Mouse (Mus musculus) hindbrain, embryonic 10.5 days (tissue): ENCODE data around the gene Wfdc2. TPM values are rescaled to one million over a fixed set of nuclear protein-coding genes. Genes with fewer than 3 reads are reported as not detected.
"Not testable (repeated sequence)": the region's sequence is repeated elsewhere in the genome, so short reads cannot be mapped to it uniquely, and the experiment has no call there.

ENCODE experiments used
- DNase-seq: peaks from one replicate; pipeline ENCODE4 v3.0.0-alpha.2; 2017; ENCODE audit warnings: low spot score
- H3K27ac ChIP-seq: fragments of 300-500 bp; sonication (generic); 2 replicates; pipeline ENCODE4 v1.5.1; 2016; ENCODE audit warnings: mild to moderate bottlenecking, moderate library complexity
- H3K27me3 ChIP-seq: fragments of 300-500 bp; sonication (generic); 2 replicates; pipeline ENCODE4 v1.6.1; 2016; ENCODE audit warnings: mild to moderate bottlenecking; ENCODE audit not compliant: poor library complexity, insufficient read depth, severe bottlenecking
- H3K36me3 ChIP-seq: fragments of 300-500 bp; sonication (generic); 2 replicates; pipeline ENCODE4 v1.6.1; 2016; ENCODE audit warnings: mild to moderate bottlenecking, moderate library complexity
- H3K4me1 ChIP-seq: fragments of 300-500 bp; sonication (generic); replicated peaks from 2 replicates; pipeline ENCODE4 v1.6.1; 2016; ENCODE audit warnings: mild to moderate bottlenecking
- H3K4me3 ChIP-seq: fragments of 300-500 bp; sonication (generic); 2 replicates; pipeline ENCODE4 v1.5.1; 2016; ENCODE audit warnings: mild to moderate bottlenecking, moderate library complexity
- H3K9me3 ChIP-seq: fragments of 300-500 bp; sonication (generic); 2 replicates; pipeline ENCODE4 v1.6.1; 2016; ENCODE audit warnings: mild to moderate bottlenecking, moderate library complexity
- WGBS: fragments of 180-500 bp; shearing (Covaris S2); methylation state at CpG from one replicate; pipeline ENCODE4 v1.1.7; 2016; 5-methylcytosine and 5-hydroxymethylcytosine counted together
- polyA plus RNA-seq: library from polyadenylated mRNA; unstranded; fragments of >200 nt; fragmentation: Nextera tagmentation; extraction: Ambion mirVana; gene quantifications from 2 replicates; pipeline ENCODE4 v1.2.1, GENCODE M21; 2016

The Wfdc2 gene
- polyA plus RNA-seq, 1 experiment from 2014 or later: 27.6 TPM

DNA sequence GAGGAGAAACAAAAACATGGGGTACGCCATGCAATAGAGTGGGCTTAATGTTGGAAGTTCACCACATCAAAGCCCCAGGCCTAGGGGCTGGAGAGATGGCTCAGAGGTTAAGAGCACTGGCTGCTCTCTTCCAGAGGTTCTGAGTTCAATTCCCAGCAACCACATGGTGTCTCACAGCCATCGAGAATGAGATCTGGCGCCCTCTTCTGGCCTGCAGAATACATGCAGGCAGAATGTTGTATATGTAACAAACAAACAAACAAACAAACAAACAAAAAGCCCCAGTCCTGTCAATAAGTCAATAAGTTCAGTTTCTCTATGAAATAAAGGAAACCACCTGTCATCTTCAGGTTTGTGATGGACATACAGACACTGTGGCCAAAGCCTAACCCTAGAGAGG is 38.0 kb downstream of the Wfdc2 start:
- Histone ChIP-seq H3K27me3 (no peaks in the 10 kb centered on the region), H3K36me3 (no peaks in the 10 kb centered on the region), H3K9me3 (0 out of 2 replicates have a peak, but pooled peaks cover 4% of the 10 kb centered on the region), H3K4me3 (no peak overlapping the region), H3K4me1 (no peaks in the 10 kb centered on the region), H3K27ac (no peak overlapping the region)
- 66% methylated on average over 3 of the region's 3 CpGs for WGBS
- DNase-seq: no peak

DNA sequence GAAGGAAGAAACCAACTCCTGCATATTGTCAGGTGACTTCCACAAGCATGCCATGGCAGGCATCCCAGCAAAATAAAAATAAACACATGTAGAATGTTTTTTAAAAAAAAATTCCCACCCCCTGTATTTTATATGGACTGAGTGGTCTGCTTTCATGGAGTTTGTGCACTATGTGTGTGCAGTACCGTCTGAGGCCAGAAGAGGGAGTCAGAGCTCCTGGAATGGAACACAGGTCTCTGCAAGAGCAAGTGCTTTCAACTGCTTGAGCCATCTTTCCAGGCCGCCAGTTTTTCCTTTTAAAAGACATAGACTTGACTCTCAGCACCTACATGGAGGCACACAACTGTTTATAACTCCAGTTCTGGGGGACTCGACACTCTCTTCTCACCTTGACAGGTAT is 41.3 kb downstream of the Wfdc2 start:
- Histone ChIP-seq H3K9me3 (0 out of 2 replicates have a peak, but pooled peaks cover 4% of the 10 kb centered on the region), H3K27me3 (no peaks in the 10 kb centered on the region), H3K4me3 (no peak overlapping the region), H3K4me1 (no peaks in the 10 kb centered on the region), H3K36me3 (no peaks in the 10 kb centered on the region), H3K27ac (no peak overlapping the region)
- no peak for DNase-seq
- WGBS: 89% methylated on average over 3 of the region's 3 CpGs

DNA sequence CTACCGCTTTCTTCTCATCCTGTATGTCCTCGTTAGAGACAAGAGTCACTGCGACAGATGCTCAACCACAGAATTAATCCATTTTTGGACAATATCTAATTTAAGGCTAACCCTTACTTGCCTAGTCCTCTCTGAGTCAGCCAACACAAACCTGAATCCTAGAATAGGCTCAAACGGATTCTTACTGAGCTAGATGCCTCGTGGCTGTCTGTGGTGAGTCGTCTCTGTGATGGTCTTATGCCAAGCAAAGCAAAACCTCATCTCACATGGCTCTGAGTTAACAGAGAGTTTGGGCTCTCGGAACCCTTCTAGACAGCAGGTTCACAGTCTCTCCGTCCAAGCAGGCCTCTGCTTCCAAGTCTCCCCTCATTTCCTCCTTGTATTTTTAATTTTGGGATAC is 42.2 kb downstream of the Wfdc2 start:
- Histone ChIP-seq H3K9me3 (0 out of 2 replicates have a peak, but pooled peaks cover 4% of the 10 kb centered on the region), H3K4me1 (no peaks in the 10 kb centered on the region), H3K27ac (no peak overlapping the region), H3K36me3 (no peaks in the 10 kb centered on the region), H3K27me3 (no peaks in the 10 kb centered on the region), H3K4me3 (no peak overlapping the region)
- DNase-seq: no peak
- 92% methylated on average over 8 of the region's 8 CpGs for WGBS

DNA sequence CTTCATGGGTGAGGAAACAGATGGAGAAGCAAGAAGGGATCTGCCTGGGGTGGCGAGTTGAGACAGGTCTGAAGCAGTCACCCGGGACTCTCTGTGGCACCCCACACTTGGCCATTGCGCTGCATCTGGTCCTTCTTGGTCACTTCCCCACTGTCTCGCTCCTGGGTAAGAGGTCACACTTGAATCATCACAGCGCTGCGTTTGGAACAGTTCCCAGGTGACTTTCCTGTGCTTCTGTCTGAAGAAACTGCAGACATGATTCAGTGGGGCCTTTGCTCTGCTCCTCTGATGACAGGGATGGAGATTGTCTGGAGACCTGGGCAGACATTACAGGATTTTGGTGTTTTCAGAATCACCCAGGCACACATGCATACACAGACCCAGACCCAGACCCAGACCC is 46.6 kb downstream of the Wfdc2 start:
- no peak overlapping the region for H3K4me3 ChIP-seq
- DNase-seq: no peak
- H3K27me3 ChIP-seq: no peaks in the 10 kb centered on the region
- H3K9me3 ChIP-seq: no peaks in the 10 kb centered on the region
- no peaks in the 10 kb centered on the region for H3K4me1 ChIP-seq
- 84% methylated on average over 6 of the region's 6 CpGs for WGBS
- no peaks in the 10 kb centered on the region for H3K36me3 ChIP-seq
- H3K27ac ChIP-seq: no peak overlapping the region

DNA sequence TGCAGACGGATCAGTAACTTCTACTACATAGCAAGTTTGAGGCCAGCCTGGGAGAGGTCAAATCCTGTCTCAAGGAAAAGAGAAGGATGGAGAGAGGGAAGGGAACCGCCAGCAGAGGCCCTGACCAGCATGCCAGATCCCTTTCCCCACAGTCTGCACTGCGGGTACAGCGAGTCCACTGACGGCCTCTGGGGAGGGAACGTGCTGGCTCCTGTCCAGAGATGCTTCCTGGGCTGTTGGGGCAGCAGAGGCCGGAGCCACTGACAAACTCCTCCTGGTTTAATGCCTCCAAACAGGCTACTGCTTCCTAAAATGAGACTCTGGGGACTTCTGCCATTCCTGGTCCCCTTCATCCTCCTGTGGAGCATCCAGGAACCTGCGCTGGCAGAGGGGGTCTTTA is 51.3 kb downstream of the Wfdc2 start, which contains the start of the genes Wfdc6b and Wfdc8:
TSS of gene Wfdc6b (plus strand) at position 52 of the 400 bp plus-strand sequence.
TSS of gene Wfdc8 (minus strand) at position 156 of the 400 bp plus-strand sequence.
- not testable (repeated sequence) for H3K27ac ChIP-seq, H3K9me3 ChIP-seq, H3K27me3 ChIP-seq, H3K4me3 ChIP-seq, DNase-seq, H3K4me1 ChIP-seq, H3K36me3 ChIP-seq
- WGBS: 75% methylated on average over 8 of the region's 8 CpGs

DNA sequence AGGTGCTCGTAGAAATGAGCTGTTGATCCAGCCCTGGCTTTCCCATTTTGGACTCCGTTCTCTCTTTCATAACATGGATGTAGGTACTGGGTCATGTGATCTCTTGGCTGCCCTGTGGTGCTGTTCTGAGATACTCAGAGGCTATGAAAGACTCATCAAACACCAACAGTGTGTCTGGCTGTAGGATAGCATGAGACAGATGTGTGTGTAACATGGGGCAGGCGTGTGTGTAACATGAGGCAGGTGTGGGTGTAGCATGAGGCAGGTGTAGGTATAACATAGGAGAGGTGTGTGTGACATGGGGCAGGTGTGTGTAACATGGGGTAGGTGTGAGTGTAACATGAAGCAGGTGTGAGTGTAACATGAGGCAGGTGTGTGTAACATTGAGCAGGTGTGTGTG is 53.2 kb downstream of the Wfdc2 start:
- H3K4me3 ChIP-seq: no peak overlapping the region
- H3K27me3 ChIP-seq: no peaks in the 10 kb centered on the region
- H3K36me3 ChIP-seq: no peaks in the 10 kb centered on the region
- H3K4me1 ChIP-seq: no peaks in the 10 kb centered on the region
- WGBS: 91% methylated on average over 3 of the region's 3 CpGs
- no peaks in the 10 kb centered on the region for H3K9me3 ChIP-seq
- DNase-seq: no peak
- H3K27ac ChIP-seq: no peak overlapping the region

Other genes with a start within 250 kb of the Wfdc2 start
- not detected in 2 replicates for gene Svs6, start 245.7 kb upstream of the Wfdc2 start, polyA plus RNA-seq
- gene Svs5, start 229.7 kb upstream of the Wfdc2 start, polyA plus RNA-seq: not detected in 2 replicates
- gene Slpi, start 173.3 kb upstream of the Wfdc2 start, polyA plus RNA-seq: 0.31 TPM in 1 of 2 replicates, not detected in the other
- gene Rbpjl, start 159.3 kb upstream of the Wfdc2 start, polyA plus RNA-seq: 0.02 TPM in 1 of 2 replicates, not detected in the other
- 0.35 and 0.72 TPM in 2 replicates for gene Matn4, start 157.3 kb upstream of the Wfdc2 start, polyA plus RNA-seq
- 14.8 and 18.0 TPM in 2 replicates for gene Sdc4, start 118.5 kb upstream of the Wfdc2 start, polyA plus RNA-seq
- 61.5 and 76.4 TPM in 2 replicates for gene Sys1, start 105.4 kb upstream of the Wfdc2 start, polyA plus RNA-seq
- 4.4 and 4.5 TPM in 2 replicates for gene Gm20458, start 101.4 kb upstream of the Wfdc2 start, polyA plus RNA-seq
- not detected in 2 replicates for gene Trp53tg5, start 88.7 kb upstream of the Wfdc2 start, polyA plus RNA-seq
- gene Dbndd2, start 76.3 kb upstream of the Wfdc2 start, polyA plus RNA-seq: 1.9 and 3.3 TPM in 2 replicates
- gene Pigt, start 64.9 kb upstream of the Wfdc2 start, polyA plus RNA-seq: 39.7 and 48.8 TPM in 2 replicates
- not detected in 2 replicates for gene Spint3, start 11.0 kb downstream of the Wfdc2 start, polyA plus RNA-seq
- not detected in 2 replicates for gene Wfdc6a, start 23.0 kb downstream of the Wfdc2 start, polyA plus RNA-seq
- not detected in 2 replicates for gene Eppin, start 31.2 kb downstream of the Wfdc2 start, polyA plus RNA-seq
- gene Wfdc6b, start 51.1 kb downstream of the Wfdc2 start, polyA plus RNA-seq: not detected in 2 replicates
- gene Wfdc8, start 51.2 kb downstream of the Wfdc2 start, polyA plus RNA-seq: not detected in 2 replicates
- not detected in 2 replicates for gene Wfdc16, start 76.4 kb downstream of the Wfdc2 start, polyA plus RNA-seq
- 0.51 TPM in 1 of 2 replicates, not detected in the other for gene Wfdc10, start 93.6 kb downstream of the Wfdc2 start, polyA plus RNA-seq
- not detected in 2 replicates for gene Wfdc9, start 94.2 kb downstream of the Wfdc2 start, polyA plus RNA-seq
- not detected in 2 replicates for gene Wfdc11, start 111.7 kb downstream of the Wfdc2 start, polyA plus RNA-seq
- 0.15 TPM in 1 of 2 replicates, not detected in the other for gene Wfdc13, start 122.7 kb downstream of the Wfdc2 start, polyA plus RNA-seq
- gene Spint4, start 136.1 kb downstream of the Wfdc2 start, polyA plus RNA-seq: not detected in 2 replicates
- not detected in 2 replicates for gene Spint5, start 152.9 kb downstream of the Wfdc2 start, polyA plus RNA-seq
- 0.85 and 1.4 TPM in 2 replicates for gene Wfdc3, start 183.5 kb downstream of the Wfdc2 start, polyA plus RNA-seq
- 81.3 and 87.4 TPM in 2 replicates for gene Dnttip1, start 183.6 kb downstream of the Wfdc2 start, polyA plus RNA-seq
- gene Ube2c, start 207.5 kb downstream of the Wfdc2 start, polyA plus RNA-seq: 588 and 602 TPM in 2 replicates
- gene Tnnc2, start 217.6 kb downstream of the Wfdc2 start, polyA plus RNA-seq: not detected in 2 replicates
- gene Snx21, start 223.4 kb downstream of the Wfdc2 start, polyA plus RNA-seq: 10.8 and 13.7 TPM in 2 replicates
- gene Acot8, start 242.5 kb downstream of the Wfdc2 start, polyA plus RNA-seq: 16.5 and 17.7 TPM in 2 replicates
- 9.3 and 12.4 TPM in 2 replicates for gene Zswim3, start 242.7 kb downstream of the Wfdc2 start, polyA plus RNA-seq